Mouse (Mus musculus): ENCODE results near the gene Osbpl6. TPM values are rescaled to one million over a fixed set of nuclear protein-coding genes. Genes with fewer than 3 reads are reported as not detected.

Osbpl6 gene
- polyA plus RNA-seq, 1 experiment, result 23.5 TPM

DNA sequence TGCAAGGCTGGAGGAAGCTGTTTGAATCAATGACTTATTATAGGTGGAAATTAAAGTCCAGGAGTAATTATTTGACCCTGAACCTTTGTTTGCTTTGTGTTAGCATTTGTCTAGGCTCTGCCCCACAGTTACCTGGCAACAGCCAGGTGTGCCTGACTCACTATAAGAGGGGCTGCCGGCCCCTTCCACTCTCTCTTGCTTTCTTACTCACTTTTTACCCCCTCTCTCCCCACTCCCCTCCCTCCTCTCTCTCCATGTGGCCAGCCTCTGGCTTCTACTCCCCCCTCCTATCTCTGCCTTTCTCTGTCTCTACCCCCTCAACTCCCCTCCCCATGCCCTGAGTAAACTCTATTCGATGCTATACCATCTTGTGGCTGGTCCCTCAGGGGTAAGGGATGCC lies 33.2 kb downstream of the Osbpl6 start:
- H3K4me3 ChIP-seq (ENCODE audit: insufficient read depth, low read length), result no peak overlapping the region
- peaks cover 1% of the 10 kb centered on the region for H3K4me1 ChIP-seq (ENCODE audit: control insufficient read depth, insufficient read depth, low read length)
- TF ChIP-seq POLR2A (IDR thresholded peaks at IDR 0.05; ENCODE audit: extremely low read depth, insufficient read depth, low read length), result no peak
- TF ChIP-seq CTCF (IDR thresholded peaks at IDR 0.05; ENCODE audit: extremely low read depth, insufficient read depth, low read length), result no peak
- no peak overlapping the region for H3K27ac ChIP-seq (ENCODE audit: insufficient read depth, low read length)

DNA sequence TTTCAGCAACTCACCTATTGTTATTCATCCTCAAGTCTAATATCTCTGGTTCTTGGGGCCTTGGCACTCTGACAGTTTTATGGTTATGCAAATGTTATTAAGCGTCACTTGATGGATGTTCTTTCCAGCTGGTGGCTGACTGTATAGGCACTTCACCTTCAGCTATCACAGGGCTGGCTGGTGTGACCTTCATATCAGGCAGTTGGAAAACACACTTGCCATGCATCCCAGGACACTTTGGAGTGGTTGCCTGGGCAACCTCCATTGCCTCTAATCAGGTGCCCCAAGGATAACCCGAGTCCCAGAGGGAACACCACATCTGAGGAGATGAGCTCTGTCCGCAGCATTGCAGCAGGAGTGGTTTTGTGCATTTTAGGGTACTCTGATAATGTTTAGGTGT lies 35.8 kb downstream of the Osbpl6 start:
- no peak overlapping the region for H3K4me3 ChIP-seq (ENCODE audit: insufficient read depth, low read length)
- peaks cover 1% of the 10 kb centered on the region for H3K4me1 ChIP-seq (ENCODE audit: control insufficient read depth, insufficient read depth, low read length)
- no peak overlapping the region for H3K27ac ChIP-seq (ENCODE audit: insufficient read depth, low read length)
- TF ChIP-seq POLR2A (IDR thresholded peaks at IDR 0.05; ENCODE audit: extremely low read depth, insufficient read depth, low read length) (no peak), CTCF (IDR thresholded peaks at IDR 0.05; ENCODE audit: extremely low read depth, insufficient read depth, low read length) (no peak)

DNA sequence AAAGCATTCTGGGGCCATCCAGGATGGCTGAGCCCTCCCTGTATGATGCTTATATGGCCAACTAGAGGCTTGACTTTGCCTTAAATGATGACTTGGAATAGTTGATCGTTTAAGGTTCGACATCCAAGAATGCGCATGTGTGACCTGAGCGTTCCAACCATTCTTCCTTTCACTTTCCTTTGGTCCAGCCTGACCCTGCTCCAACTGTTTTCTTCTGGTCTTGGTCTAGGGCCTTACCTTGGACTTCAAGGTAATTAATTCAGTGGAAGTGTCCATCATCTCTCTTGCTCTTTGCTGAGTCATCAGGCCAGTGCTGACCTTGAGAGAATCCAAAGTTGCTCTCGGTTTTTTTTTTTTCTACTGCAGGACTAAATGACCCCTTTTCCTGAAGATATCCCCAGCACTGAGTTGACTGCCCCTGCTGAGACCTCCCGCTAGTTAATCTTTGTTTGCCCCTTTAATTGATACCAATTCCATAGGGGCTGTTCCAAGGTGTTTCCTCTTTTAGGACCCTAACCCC lies 43.6 kb downstream of the Osbpl6 start:
- Histone ChIP-seq H3K4me3 (ENCODE audit: insufficient read depth, low read length) (no peak overlapping the region), H3K4me1 (ENCODE audit: control insufficient read depth, insufficient read depth, low read length) (no peaks in the 10 kb centered on the region), H3K27ac (ENCODE audit: insufficient read depth, low read length) (no peak overlapping the region)
- TF ChIP-seq POLR2A (IDR thresholded peaks at IDR 0.05; ENCODE audit: extremely low read depth, insufficient read depth, low read length), result no peak

DNA sequence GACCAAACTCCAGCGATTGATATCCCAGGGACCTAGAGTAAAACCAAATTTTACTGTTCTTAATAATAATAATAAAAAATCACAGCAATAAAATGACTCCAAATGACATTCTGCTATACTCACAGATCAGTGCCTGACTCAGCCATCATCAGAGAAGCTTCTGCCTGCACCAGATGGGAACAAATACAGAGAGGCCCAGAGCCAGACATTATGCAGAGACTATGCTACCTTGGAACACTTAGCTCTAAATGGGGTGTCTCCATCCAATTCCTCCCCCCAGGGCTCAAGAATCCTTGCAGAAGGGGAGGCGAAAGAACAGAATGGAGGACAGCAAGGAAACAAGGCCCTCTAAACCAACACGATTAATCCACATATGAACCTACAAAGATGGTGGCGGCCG lies 60.4 kb downstream of the Osbpl6 start:
- Histone ChIP-seq H3K4me3 (ENCODE audit: insufficient read depth, low read length) (no peak overlapping the region), H3K4me1 (ENCODE audit: control insufficient read depth, insufficient read depth, low read length) (peaks cover 5% of the 10 kb centered on the region), H3K27ac (ENCODE audit: insufficient read depth, low read length) (no peak overlapping the region)
- TF ChIP-seq POLR2A (IDR thresholded peaks at IDR 0.05; ENCODE audit: extremely low read depth, insufficient read depth, low read length) (no peak), CTCF (IDR thresholded peaks at IDR 0.05; ENCODE audit: extremely low read depth, insufficient read depth, low read length) (no peak)

DNA sequence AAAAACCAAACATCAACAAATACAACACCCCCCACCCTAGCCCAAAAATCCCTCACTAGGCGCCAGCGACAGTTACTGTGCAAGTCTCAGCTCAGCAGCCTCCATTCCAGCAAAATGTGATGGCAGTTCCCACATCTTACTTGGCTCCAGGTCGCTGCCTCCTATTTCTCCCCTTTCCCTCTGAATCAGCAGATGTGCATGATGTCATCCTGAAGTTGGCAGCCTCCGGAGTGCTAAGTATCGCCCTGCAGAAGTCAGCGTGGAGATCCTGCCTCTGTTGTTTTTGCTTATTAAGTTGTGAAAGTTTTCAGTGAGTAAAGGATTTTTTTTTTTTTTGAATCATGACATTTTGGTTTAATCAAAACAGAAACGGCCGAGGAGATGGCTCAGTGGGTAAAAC lies 61.9 kb downstream of the Osbpl6 start:
- H3K4me3 ChIP-seq (ENCODE audit: insufficient read depth, low read length), result no peak overlapping the region
- H3K27ac ChIP-seq (ENCODE audit: insufficient read depth, low read length), result no peak overlapping the region
- peaks cover 5% of the 10 kb centered on the region for H3K4me1 ChIP-seq (ENCODE audit: control insufficient read depth, insufficient read depth, low read length)
- TF ChIP-seq POLR2A (IDR thresholded peaks at IDR 0.05; ENCODE audit: extremely low read depth, insufficient read depth, low read length), result no peak
- TF ChIP-seq CTCF (IDR thresholded peaks at IDR 0.05; ENCODE audit: extremely low read depth, insufficient read depth, low read length), result no peak

DNA sequence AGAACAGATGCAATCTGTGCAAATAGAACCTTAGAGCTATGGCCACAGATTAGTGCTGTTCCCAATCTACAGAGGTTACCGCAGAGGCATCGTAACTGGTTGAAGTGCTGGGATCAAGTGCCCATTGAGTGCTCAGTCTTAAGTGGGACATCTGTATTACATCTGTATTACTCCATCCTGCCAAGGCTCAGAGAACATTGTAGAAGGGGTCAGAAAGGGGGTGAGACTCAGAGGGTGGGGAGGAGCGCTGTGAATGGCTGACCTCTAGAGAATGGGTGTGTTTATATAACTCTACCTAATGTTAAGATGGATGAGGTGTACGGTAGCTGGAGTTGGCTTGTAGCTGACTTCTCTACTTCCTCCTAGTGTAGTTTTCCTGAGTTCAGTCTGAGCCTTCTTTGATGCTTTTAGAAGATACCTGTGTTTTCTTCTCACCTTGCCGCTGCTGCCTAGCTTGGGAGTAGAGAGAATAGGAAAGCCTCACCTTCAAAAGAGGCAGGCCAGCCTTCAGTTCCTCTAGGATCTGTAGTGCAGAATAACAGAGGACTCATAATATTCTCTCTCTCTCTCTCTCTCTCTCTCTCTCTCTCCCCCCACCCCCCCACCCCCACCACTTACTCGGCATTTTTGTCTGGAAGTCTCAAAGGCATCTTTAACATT lies 62.9 kb downstream of the Osbpl6 start:
- H3K4me1 ChIP-seq (ENCODE audit: control insufficient read depth, insufficient read depth, low read length), result peaks cover 5% of the 10 kb centered on the region
- no peak overlapping the region for H3K27ac ChIP-seq (ENCODE audit: insufficient read depth, low read length)
- no peak for TF ChIP-seq CTCF (IDR thresholded peaks at IDR 0.05; ENCODE audit: extremely low read depth, insufficient read depth, low read length)
- TF ChIP-seq POLR2A (IDR thresholded peaks at IDR 0.05; ENCODE audit: extremely low read depth, insufficient read depth, low read length), result no peak
- H3K4me3 ChIP-seq (ENCODE audit: insufficient read depth, low read length), result no peak overlapping the region

DNA sequence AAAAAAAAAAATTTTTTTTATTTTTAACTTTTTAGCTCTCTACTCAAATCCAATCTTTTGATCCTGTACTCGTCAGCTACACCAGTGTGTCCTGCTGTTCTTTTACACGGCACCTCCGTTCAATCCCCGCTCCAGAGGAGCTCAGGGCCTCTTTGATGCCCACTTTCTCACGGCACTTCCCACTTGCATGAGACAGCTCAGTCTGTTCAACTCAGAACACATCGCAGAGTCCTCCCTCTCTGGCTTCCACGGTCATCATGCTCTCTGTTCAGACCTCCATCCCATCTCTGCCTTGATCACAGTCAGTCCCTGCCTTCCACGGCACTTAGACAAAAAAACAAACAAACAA lies 63.4 kb downstream of the Osbpl6 start:
- TF ChIP-seq POLR2A (IDR thresholded peaks at IDR 0.05; ENCODE audit: extremely low read depth, insufficient read depth, low read length) (no peak), CTCF (IDR thresholded peaks at IDR 0.05; ENCODE audit: extremely low read depth, insufficient read depth, low read length) (no peak)
- H3K27ac ChIP-seq (ENCODE audit: insufficient read depth, low read length), result no peak overlapping the region
- no peak overlapping the region for H3K4me3 ChIP-seq (ENCODE audit: insufficient read depth, low read length)
- H3K4me1 ChIP-seq (ENCODE audit: control insufficient read depth, insufficient read depth, low read length), result peaks cover 5% of the 10 kb centered on the region

DNA sequence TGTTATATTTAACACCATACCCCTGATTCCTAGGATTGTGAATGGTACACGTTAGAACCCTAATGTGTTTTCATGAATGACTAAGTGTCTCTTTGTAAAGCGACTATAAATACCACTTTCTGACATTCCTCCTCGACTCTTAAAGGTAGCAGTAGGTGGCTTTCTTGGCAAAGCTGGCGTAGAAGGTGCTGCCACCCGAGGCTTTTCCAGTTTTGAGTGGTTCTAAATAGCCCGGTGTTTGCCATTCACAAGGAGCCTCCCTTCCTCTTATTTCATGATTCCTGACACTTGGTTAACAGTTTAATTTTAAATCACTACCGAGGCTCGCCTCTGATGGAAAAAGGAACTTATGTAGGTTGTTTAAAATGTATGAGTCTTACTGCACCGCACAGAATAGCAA lies 64.1 kb downstream of the Osbpl6 start:
- H3K4me3 ChIP-seq (ENCODE audit: insufficient read depth, low read length), result no peak overlapping the region
- no peak overlapping the region for H3K27ac ChIP-seq (ENCODE audit: insufficient read depth, low read length)
- H3K4me1 ChIP-seq (ENCODE audit: control insufficient read depth, insufficient read depth, low read length), result peaks cover 5% of the 10 kb centered on the region
- TF ChIP-seq CTCF (IDR thresholded peaks at IDR 0.05; ENCODE audit: extremely low read depth, insufficient read depth, low read length) (no peak), POLR2A (IDR thresholded peaks at IDR 0.05; ENCODE audit: extremely low read depth, insufficient read depth, low read length) (no peak)

DNA sequence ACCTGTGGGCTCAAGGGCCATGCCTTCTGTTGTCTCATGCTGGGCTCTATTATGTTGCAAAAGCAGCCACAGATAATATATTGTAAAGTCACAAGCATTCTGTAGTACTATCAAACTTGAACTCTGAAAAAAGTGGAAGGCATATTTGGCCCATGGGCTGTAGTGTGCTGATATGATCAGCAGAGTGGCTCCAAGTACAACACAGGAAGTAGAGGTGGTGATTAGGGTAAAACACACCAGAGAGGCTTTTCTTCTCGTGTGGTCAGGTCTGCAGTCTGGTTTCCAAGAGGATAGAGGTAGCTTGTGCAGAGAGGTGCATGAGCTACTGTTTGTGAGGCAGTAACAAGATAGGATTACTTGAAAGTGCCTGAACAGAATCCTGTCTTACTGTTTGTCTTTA lies 69.5 kb downstream of the Osbpl6 start:
- Histone ChIP-seq H3K27ac (ENCODE audit: insufficient read depth, low read length) (no peak overlapping the region), H3K4me1 (ENCODE audit: control insufficient read depth, insufficient read depth, low read length) (peaks cover 1% of the 10 kb centered on the region; the same call in 1 of the 2 replicates), H3K4me3 (ENCODE audit: insufficient read depth, low read length) (no peak overlapping the region)
- TF ChIP-seq CTCF (IDR thresholded peaks at IDR 0.05; ENCODE audit: extremely low read depth, insufficient read depth, low read length) (no peak), POLR2A (IDR thresholded peaks at IDR 0.05; ENCODE audit: extremely low read depth, insufficient read depth, low read length) (no peak)

DNA sequence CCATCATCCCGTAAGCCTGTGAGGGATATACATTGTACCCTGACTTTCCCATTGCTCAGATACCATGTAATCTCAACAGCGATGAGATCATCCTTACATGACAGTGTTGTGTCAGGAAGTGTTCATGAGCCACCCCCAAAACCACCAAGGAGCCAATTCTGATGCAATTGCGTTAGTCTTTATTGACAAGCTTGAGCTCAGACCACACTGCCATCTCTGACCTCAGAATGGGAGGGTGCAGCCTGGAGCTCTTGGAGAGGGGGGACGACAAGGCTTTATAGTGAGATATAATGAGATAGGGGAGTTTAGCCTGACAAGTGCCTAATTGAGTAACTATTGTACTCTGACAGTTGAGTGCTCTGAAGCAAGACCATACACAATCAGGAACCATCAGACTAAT lies 82.5 kb downstream of the Osbpl6 start:
- Histone ChIP-seq H3K4me3 (ENCODE audit: insufficient read depth, low read length) (no peak overlapping the region), H3K4me1 (ENCODE audit: control insufficient read depth, insufficient read depth, low read length) (no peaks in the 10 kb centered on the region; the same call in 1 of the 2 replicates), H3K27ac (ENCODE audit: insufficient read depth, low read length) (no peak overlapping the region)
- TF ChIP-seq CTCF (IDR thresholded peaks at IDR 0.05; ENCODE audit: extremely low read depth, insufficient read depth, low read length), result no peak
- no peak for TF ChIP-seq POLR2A (IDR thresholded peaks at IDR 0.05; ENCODE audit: extremely low read depth, insufficient read depth, low read length)

All from cortical plate, adult 2 months (tissue).